Mouse (Mus musculus) liver (tissue): ENCODE data around the gene Fam20c.

Experiments used
- DNase-seq: peaks from one replicate; pipeline ENCODE4 v3.0.0-alpha.2; 2020; ENCODE audit warnings: mixed read lengths

Gene Fam20c

GRCm38 (mm10) chr5:138754303-138755120 lies at the start of gene Fam20c:
Gene Fam20c (plus strand): TSS chr5:138754514.
- DNase-seq = peak; percentile 73

- no peak for DNase-seq
Observed at GRCm38 (mm10) chr5:138707367-138707766, 46.9 kb upstream of the Fam20c start.

GRCm38 (mm10) chr5:138708591-138708990 lies 45.7 kb upstream of the Fam20c start:
- DNase-seq = no peak

- DNase-seq = no peak
Observed at GRCm38 (mm10) chr5:138715561-138716095, 38.7 kb upstream of the Fam20c start.

GRCm38 (mm10) chr5:138720329-138721190 lies 33.8 kb upstream of the Fam20c start:
- DNase-seq = no peak

GRCm38 (mm10) chr5:138724417-138724816 lies 29.9 kb upstream of the Fam20c start:
- no peak for DNase-seq

DNA sequence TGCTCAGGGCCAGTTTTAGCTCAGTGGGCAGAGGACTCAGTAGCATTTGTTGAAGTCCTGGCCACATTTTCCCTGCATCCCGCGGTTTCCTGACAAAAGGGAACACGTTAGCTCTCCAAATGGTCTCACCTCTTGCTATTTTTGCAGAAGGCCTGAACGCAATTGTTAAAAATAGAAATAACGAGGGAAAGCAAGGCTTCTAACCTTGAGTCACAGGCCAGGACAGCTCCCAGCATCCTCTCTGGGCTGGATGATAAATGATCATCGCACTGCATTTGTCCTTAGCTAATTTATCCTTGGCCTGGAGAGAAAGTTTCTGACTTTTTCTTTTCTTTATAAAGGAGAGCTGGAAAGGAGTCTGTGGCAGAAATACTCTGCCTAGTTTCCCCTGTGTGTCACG lies 29.2 kb upstream of the Fam20c start:
- no peak for DNase-seq

DNA sequence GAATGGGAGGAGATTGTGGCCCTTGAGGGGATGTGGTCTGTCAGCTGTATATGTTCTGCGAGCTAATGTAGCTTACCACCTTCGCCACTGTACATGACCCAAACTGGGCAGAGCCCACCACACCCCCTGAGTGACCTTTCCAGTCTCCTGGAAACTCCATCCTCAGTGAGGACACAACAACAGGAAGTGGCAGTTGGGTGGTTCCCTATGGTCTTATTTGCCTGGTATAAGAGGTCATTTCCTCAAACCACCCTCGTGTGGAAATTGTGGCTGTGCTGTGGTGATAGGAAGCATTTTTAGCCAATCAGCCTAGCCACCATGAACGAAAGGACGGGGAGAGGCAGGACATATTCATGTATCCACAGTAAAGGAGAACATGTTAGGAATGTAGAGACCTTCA lies 23.5 kb upstream of the Fam20c start:
- no peak for DNase-seq

- DNase-seq = no peak
Observed at GRCm38 (mm10) chr5:138733317-138733899, 20.9 kb upstream of the Fam20c start.

GRCm38 (mm10) chr5:138734018-138734417 lies 20.3 kb upstream of the Fam20c start:
- DNase-seq = no peak

DNA sequence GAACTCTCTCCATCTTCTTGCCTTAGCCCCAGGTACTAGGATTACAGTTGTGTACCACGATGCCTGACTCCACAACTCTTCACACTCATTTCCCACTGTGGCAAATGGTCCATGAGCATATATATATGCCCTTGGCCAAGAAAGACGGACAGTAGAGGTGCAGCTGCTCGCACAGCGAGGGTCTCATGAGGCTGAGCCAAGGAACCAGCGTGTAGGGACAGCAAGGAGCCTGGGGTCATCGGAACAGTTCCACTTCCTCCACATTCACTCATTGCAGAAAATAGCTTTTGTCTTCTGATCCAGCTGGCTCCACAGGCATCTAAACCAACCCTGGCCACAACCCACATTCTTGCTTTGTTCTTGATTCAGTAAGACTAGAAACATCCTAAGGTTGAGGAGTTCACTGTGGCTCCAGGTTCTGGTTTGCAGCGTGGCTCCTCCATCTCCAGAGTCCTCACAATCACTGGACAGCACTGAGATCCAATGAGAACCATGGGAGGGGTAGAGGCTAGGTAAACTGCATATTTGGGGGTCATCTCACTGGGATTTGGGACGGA lies 19.0 kb upstream of the Fam20c start:
- no peak for DNase-seq

- no peak for DNase-seq
Observed at GRCm38 (mm10) chr5:138740150-138740549, 14.2 kb upstream of the Fam20c start.

- DNase-seq = no peak
Observed at GRCm38 (mm10) chr5:138741516-138741915, 12.8 kb upstream of the Fam20c start.

DNA sequence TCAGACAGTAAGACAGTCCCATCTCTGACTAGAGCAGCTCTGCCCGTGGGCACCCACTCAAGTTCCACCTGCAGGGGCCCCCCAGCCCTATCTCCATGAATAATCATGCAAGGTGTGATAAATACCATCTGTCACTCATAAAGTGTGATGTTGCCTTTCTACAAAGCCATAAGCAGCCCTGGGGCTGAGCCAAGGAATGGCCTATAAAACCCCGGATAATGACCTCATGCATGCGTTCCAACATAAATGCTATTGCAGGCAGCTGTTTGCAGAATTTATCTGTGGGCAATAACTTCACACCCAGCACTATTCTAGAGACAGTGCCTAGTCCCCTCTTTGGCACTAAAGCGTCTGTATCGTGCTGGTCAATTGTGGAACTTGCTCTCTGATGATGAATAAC lies 12.0 kb upstream of the Fam20c start:
- DNase-seq = no peak

DNA sequence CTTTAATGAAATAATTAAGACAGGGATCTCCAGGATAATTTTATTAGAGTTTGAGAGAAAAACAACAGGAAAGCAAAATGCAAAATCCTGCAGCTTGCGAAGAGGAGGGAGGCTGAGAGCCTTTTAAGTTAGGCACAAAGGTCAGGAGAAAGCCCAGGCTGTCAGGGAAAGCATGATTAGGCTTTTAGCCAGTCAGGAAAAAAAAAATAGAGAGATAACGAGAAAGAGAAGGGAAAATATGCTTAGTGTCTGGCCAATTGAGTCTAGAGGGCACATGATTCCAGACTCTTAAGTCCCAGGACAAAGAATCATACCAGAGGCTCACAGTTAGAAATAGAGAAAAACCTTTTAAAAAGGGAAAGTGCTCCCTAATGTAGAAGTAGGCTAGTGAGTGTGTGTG lies 10.7 kb upstream of the Fam20c start:
- no peak for DNase-seq

DNA sequence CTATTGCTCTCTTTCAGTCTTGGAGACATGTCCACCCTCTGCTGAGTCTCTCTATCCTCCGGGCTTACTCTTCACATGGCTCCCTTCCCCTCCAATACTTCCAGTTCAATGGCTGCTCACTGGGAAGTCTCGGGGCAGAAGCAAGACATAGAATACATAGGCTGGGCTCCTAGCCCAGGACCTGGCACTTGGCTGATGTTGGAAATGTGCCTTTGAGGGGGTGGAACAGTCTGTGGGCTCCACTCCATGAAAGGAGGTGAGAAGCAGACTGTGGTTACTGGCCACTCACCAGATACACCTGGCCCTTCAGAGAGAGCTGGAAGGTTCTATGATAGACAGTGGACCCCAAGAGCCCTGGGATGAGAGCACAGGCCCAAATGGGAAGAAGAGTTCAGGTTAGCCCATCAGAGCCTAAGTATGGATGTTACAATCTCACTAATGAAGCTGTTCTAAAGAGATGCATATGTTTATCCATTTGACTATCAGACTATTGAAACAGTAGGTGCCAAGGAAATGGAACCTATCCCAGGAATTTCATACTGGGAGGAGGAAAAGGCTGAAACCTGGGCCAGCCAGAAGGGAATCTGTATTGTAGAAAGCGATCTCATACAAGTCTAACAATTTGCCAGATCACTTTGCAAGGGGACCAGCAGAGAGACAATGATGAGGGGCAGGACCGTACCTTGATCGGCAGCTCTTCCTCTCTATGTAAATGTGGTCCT lies 8.8 kb upstream of the Fam20c start:
- no peak for DNase-seq

DNA sequence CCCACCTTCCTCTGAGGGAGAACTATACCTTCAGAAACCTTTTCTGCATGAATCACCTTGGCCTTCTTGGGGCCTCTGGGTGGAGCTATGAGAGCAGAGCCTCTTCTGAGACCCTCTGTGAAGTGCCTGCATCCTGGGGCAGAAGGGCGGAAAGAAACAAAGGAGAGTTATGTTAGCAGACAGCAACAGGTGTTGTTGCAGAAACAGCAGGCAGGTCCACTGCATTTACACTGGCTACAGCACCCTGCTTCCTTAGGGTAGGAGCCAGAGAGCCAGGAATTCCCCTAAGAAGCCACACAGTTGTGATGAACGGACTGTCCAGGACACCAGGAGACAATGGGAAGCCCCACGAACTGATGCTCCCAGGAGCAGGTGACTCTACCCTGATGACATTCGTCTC lies 1.0 kb upstream of the Fam20c start:
- DNase-seq = no peak

GRCm38 (mm10) chr5:138753946-138754302 lies 390 bp upstream of the Fam20c start:
- no peak for DNase-seq

- DNase-seq = no peak
Observed at GRCm38 (mm10) chr5:138755121-138755452, 773 bp downstream of the Fam20c start.

DNA sequence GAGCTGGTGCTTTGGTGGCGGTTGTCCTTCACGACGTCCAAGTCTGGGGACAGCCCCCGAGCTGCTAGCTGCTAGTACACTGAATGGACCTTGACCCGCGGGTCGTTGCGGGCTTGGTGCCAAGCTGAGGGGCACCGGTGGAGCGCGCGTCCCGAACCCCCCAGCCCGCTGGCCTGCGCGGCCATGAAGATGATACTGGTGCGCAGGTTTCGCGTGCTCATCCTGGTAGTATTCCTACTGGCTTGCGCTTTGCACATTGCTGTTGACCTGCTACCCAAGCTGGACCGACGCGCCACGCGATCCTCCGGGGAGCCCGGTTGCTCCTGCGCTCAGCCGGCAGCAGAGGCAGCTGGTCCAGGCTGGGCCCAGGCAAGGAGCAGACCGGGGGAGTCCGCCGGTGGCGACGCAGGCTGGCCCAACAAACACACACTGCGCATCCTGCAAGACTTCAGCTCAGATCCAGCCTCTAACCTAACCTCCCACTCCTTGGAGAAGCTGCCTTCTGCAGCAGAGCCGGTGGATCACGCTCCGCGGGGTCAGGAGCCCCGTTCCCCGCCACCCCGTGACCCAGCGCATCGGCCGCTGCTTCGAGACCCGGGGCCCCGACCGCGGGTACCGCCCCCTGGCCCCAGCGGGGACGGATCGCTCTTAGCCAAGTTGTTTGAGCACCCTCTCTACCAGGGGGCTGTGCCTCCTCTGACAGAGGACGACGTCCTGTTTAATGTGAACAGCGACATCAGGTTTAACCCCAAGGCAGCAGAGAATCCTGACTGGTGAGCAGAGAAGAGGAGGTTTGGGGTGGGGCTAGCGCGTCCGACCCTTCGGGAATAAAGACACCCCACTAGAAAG lies 1.4 kb downstream of the Fam20c start:
- no peak for DNase-seq

DNA sequence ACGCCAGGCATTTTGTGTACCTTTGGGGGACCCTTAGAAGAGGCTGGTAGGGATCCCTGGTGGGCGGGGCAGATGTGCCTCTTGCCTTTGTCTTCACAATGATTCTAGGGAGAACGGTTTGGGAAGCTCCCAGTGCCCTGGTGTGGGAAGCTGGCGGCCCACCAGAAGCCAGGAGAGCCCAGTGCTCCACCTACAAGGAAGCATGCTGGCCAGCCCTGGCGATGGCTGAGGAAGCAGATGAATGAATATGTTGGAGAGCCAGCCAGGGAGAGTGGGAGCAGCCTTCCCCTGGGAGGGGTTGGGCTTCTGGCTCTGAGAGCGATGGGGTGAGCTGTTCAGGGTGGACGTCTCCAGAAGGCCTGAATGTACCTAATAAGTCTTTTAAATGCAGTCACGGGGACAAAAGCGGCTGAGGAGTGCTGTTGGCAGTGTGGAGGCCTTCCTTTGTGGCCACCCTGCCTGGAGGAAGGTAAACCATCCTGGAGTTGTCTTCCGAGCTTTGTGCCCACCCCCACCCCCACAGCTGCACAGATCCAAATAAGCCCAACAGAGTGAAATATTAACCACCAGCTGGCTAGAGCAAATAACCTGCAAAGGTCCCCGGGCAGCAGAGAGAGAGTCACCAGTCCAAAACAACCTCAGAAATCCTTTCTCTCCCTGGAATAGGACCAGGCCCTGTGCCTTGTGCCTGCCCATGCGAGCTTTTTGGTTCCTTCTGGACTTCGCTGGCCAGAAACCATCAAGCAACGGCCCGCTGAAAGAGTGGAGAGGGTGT lies 2.2 kb downstream of the Fam20c start:
- peak; percentile 22 for DNase-seq
